Mouse (Mus musculus) right cerebral cortex, adult 18-20 months (tissue): Measurements from ENCODE around the gene Olfr885.

Experiments
- DNase-seq: peaks from one replicate; pipeline ENCODE4 v3.0.0; 2022; ENCODE audit warnings: mixed read lengths

Olfr885 gene

DNA sequence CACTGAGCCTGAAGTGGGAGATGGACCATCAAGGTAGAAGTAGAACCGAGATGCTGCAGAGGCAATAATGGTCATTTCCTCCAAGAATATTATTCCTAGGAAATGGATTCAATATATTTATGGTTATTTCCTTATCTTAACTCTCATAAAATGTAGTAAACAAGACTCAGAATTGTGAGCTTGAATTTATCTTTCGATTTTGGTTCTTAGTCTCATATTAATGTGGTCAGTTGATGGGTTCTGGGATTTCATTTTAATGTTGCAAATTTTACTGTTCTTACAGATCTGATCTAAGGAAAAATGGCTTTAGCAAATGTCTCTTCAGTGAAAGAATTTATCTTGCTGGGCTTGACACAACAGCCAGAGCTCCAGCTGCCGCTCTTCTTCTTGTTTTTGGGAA is at the start of gene Olfr885:
Gene Olfr885, plus strand, starts transcription at position 301 of the 400 bp plus-strand sequence.
- no peak for DNase-seq

DNA sequence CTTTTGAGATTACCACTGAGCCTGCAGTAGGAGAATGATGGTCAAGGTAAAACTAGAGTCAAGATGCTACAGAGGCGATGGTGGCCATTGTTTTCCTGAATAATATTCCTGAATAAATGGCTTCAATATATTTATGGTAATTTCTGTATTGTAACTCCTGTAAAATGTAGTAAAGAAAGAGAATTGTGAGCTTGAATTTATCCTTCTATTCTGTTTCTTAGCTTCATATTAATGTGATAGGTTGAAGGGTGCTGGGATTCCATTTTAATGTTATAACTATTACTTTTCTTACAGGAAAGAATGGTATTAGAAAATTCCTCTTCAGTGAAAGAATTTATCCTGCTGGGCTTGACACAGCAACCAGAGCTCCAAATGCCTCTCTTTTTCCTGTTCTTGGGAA is 35.6 kb upstream of the Olfr885 start, which contains the start of gene Olfr883:
Gene Olfr883, plus strand, starts transcription at position 301 of the 400 bp plus-strand sequence.
- DNase-seq = no peak

DNA sequence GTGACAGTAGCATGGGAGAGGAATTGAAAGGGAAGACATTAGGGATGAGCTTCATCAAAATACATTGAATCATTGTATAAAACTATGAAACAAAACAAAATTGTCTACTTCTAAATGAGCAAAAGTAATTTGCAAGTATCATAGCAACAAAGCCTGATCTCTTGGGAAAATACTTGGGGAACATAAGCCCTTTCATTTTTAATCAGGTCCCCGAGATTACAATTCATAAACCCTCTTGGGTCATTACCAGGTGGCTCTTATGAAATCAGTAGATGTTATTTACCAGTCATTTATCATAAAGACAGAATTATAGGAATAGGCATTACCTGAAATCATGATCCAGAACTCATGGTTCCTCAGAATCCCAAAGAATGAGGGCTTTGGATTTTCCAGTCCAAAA is 14.9 kb upstream of the Olfr885 start, which contains the start of gene Olfr884:
Gene Olfr884, plus strand, starts transcription at position 301 of the 400 bp plus-strand sequence.
- no peak for DNase-seq

DNA sequence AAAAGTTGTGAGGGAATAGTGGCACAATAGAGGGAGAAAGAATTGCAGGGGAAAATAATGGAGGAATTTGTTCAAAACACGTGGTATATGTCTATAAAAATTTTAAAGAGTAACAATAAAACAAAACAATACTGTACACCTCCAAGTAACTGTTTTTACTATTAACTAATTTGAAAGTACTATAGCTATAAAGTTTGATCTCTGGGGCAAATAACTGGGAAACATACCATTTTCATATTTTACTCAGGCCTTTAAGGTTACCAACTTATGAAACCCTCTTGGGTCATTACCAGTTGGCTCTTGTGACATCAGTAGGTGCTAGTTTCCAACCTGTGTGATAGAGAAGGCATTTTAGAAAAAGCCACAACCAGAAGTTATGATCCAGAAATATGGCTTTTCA is 22.6 kb downstream of the Olfr885 start, which contains the start of gene Olfr887:
Gene Olfr887, plus strand, starts transcription at position 301 of the 400 bp plus-strand sequence.
- DNase-seq = no peak

DNA sequence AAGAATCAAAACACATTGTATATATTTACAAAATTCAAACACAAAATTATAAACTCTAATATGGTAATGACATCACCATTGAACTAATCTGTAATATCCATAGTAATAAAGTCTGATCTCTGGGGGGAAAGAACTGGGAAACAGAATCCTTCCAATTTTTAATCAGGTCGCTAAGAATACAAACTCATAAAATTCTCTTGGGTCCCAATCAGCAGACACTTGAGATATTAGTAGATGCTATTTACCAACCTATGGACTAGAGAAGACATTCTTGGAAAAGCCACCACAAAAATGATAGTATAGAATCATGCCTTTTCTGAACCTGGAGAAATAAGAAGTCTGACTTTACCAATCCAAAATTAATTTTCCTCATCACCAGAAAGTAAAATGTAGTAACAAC is 46.7 kb downstream of the Olfr885 start, which contains the start of gene Olfr888:
Gene Olfr888, plus strand, starts transcription at position 301 of the 400 bp plus-strand sequence.
- no peak for DNase-seq
